Mouse (Mus musculus) lung, postnatal 0 days (tissue): ENCODE measurements around the gene Btf3l4.

ENCODE experiments used
- CTCF ChIP-seq: IDR thresholded peaks from 2 replicates; pipeline ENCODE4 v1.5.1; 2016; ENCODE audit warnings: antibody characterized with exemption, mild to moderate bottlenecking
- EP300 ChIP-seq: IDR thresholded peaks from 2 replicates; pipeline ENCODE4 v1.6.1; 2016; ENCODE audit warnings: antibody characterized with exemption, mild to moderate bottlenecking, control low read depth

- TF ChIP-seq CTCF = no peak
- TF ChIP-seq EP300 = no peak
Observed at GRCm38 (mm10) chr4:108811550-108811949, 21.9 kb downstream of the Btf3l4 start.
